Mouse (Mus musculus): ENCODE data around the gene Rab3c. TPM values are rescaled to one million over a fixed set of nuclear protein-coding genes. Genes with fewer than 3 reads are reported as not detected.

Gene Rab3c
- polyA plus RNA-seq, 1 experiment, result 89.6 TPM

- TF ChIP-seq POLR2A (IDR thresholded peaks at IDR 0.05; ENCODE audit: borderline replicate concordance, extremely low read depth, insufficient read depth, insufficient read length, poor library complexity, severe bottlenecking), result no peak
- TF ChIP-seq CTCF (IDR thresholded peaks at IDR 0.05; ENCODE audit: borderline replicate concordance, extremely low read depth, insufficient read depth, insufficient read length), result no peak
- no peak for DNase-seq (ENCODE audit: low read depth)
These were observed 142.2 kb downstream of the Rab3c start for GRCm38 (mm10) chr13:110138644-110139043.

GRCm38 (mm10) chr13:110127613-110128258 lies 153.1 kb downstream of the Rab3c start:
- DNase-seq (ENCODE audit: low read depth), result peak; percentile 89
- TF ChIP-seq POLR2A (IDR thresholded peaks at IDR 0.05; ENCODE audit: borderline replicate concordance, extremely low read depth, insufficient read depth, insufficient read length, poor library complexity, severe bottlenecking), result no peak
- no peak for TF ChIP-seq CTCF (IDR thresholded peaks at IDR 0.05; ENCODE audit: borderline replicate concordance, extremely low read depth, insufficient read depth, insufficient read length)

- TF ChIP-seq POLR2A (IDR thresholded peaks at IDR 0.05; ENCODE audit: borderline replicate concordance, extremely low read depth, insufficient read depth, insufficient read length, poor library complexity, severe bottlenecking) (no peak), CTCF (IDR thresholded peaks at IDR 0.05; ENCODE audit: borderline replicate concordance, extremely low read depth, insufficient read depth, insufficient read length) (no peak)
- DNase-seq (ENCODE audit: low read depth), result no peak
These were observed 158.0 kb downstream of the Rab3c start for GRCm38 (mm10) chr13:110122825-110123224.

GRCm38 (mm10) chr13:110116892-110117291 lies 163.9 kb downstream of the Rab3c start:
- TF ChIP-seq POLR2A (IDR thresholded peaks at IDR 0.05; ENCODE audit: borderline replicate concordance, extremely low read depth, insufficient read depth, insufficient read length, poor library complexity, severe bottlenecking) (no peak), CTCF (IDR thresholded peaks at IDR 0.05; ENCODE audit: borderline replicate concordance, extremely low read depth, insufficient read depth, insufficient read length) (no peak)
- peak; percentile 89 for DNase-seq (ENCODE audit: low read depth)

GRCm38 (mm10) chr13:110116316-110116715 lies 164.5 kb downstream of the Rab3c start:
- no peak for DNase-seq (ENCODE audit: low read depth)
- no peak for TF ChIP-seq CTCF (IDR thresholded peaks at IDR 0.05; ENCODE audit: borderline replicate concordance, extremely low read depth, insufficient read depth, insufficient read length)
- TF ChIP-seq POLR2A (IDR thresholded peaks at IDR 0.05; ENCODE audit: borderline replicate concordance, extremely low read depth, insufficient read depth, insufficient read length, poor library complexity, severe bottlenecking), result no peak

- TF ChIP-seq CTCF (IDR thresholded peaks at IDR 0.05; ENCODE audit: borderline replicate concordance, extremely low read depth, insufficient read depth, insufficient read length) (no peak), POLR2A (IDR thresholded peaks at IDR 0.05; ENCODE audit: borderline replicate concordance, extremely low read depth, insufficient read depth, insufficient read length, poor library complexity, severe bottlenecking) (no peak)
- peak; percentile 87 for DNase-seq (ENCODE audit: low read depth)
These were observed 165.7 kb downstream of the Rab3c start for GRCm38 (mm10) chr13:110114870-110115645.

GRCm38 (mm10) chr13:110113711-110114110 lies 167.1 kb downstream of the Rab3c start:
- TF ChIP-seq POLR2A (IDR thresholded peaks at IDR 0.05; ENCODE audit: borderline replicate concordance, extremely low read depth, insufficient read depth, insufficient read length, poor library complexity, severe bottlenecking), result no peak
- TF ChIP-seq CTCF (IDR thresholded peaks at IDR 0.05; ENCODE audit: borderline replicate concordance, extremely low read depth, insufficient read depth, insufficient read length), result no peak
- DNase-seq (ENCODE audit: low read depth), result no peak

GRCm38 (mm10) chr13:110097424-110098050 lies 183.3 kb downstream of the Rab3c start:
- peak; percentile 72 for DNase-seq (ENCODE audit: low read depth)

GRCm38 (mm10) chr13:110094998-110095397 lies 185.8 kb downstream of the Rab3c start:
- DNase-seq (ENCODE audit: low read depth), result peak; percentile 56
- TF ChIP-seq CTCF (IDR thresholded peaks at IDR 0.05; ENCODE audit: borderline replicate concordance, extremely low read depth, insufficient read depth, insufficient read length), result peak; percentile 27; the same call in 1 of the 2 replicates
- TF ChIP-seq POLR2A (IDR thresholded peaks at IDR 0.05; ENCODE audit: borderline replicate concordance, extremely low read depth, insufficient read depth, insufficient read length, poor library complexity, severe bottlenecking), result no peak

More at GRCm38 (mm10) chr13:110097424-110098050, 183.3 kb downstream of the Rab3c start:
- no peak for TF ChIP-seq CTCF (IDR thresholded peaks at IDR 0.05; ENCODE audit: borderline replicate concordance, extremely low read depth, insufficient read depth, insufficient read length)
- TF ChIP-seq POLR2A (IDR thresholded peaks at IDR 0.05; ENCODE audit: borderline replicate concordance, extremely low read depth, insufficient read depth, insufficient read length, poor library complexity, severe bottlenecking), result no peak

GRCm38 (mm10) chr13:110093720-110094685 lies 186.8 kb downstream of the Rab3c start:
- peak; percentile 73 for DNase-seq (ENCODE audit: low read depth)
- no peak for TF ChIP-seq POLR2A (IDR thresholded peaks at IDR 0.05; ENCODE audit: borderline replicate concordance, extremely low read depth, insufficient read depth, insufficient read length, poor library complexity, severe bottlenecking)
- no peak for TF ChIP-seq CTCF (IDR thresholded peaks at IDR 0.05; ENCODE audit: borderline replicate concordance, extremely low read depth, insufficient read depth, insufficient read length)

All from brain, embryonic 14.5 days (tissue).